Mouse (Mus musculus): ENCODE results near the gene Musk. TPM values are rescaled to one million over a fixed set of nuclear protein-coding genes. Genes with fewer than 3 reads are reported as not detected.
A peak's percentile ranks its signal among the peaks of the same experiment; 100 is the strongest.

The Musk gene
- polyA plus RNA-seq, 2 experiments: not detected

GRCm38 (mm10) chr4:58266294-58266693 is 19.5 kb upstream of the Musk start:
- Histone ChIP-seq H3K27ac (no peak overlapping the region), H3K9me3 (ENCODE audit: control insufficient read depth, low read length) (no peaks in the 10 kb centered on the region), H3K36me3 (replicated peaks; ENCODE audit: control insufficient read depth, insufficient read depth, low read depth) (no peaks in the 10 kb centered on the region), H3K4me2 (ENCODE audit: low read depth) (no peak overlapping the region), H3K9ac (replicated peaks) (no peak overlapping the region), H3K4me3 (ENCODE audit: insufficient read depth in 1 of 2, low read depth in 2 of 2, low read length in 2 of 2) (no peak overlapping the region), H3K27me3 (ENCODE audit: control insufficient read depth, insufficient read depth, low read length) (no peaks in the 10 kb centered on the region), H3K4me1 (replicated peaks; ENCODE audit: control insufficient read depth in 2 of 2, insufficient read depth in 2 of 2, low read length in 1 of 2) (no peaks in the 10 kb centered on the region)
- DNase-seq (ENCODE audit: low read depth in 3 of 3, low spot score in 3 of 3) (no peak), ATAC-seq (ENCODE audit: insufficient read depth) (no peak)
- TF ChIP-seq CTCF (IDR thresholded peaks at IDR 0.05; ENCODE audit: low read depth) (peak; percentile 30; the same call in 1 of the 2 replicates), EP300 (IDR thresholded peaks at IDR 0.05; ENCODE audit: low read depth) (no peak)
- 48% methylated on average over 7 of the region's 7 CpGs for WGBS (ENCODE audit: insufficient replicate concordance)

- no peak overlapping the region for H3K4me2 ChIP-seq (ENCODE audit: low read depth)
- WGBS (ENCODE audit: insufficient replicate concordance): 45% methylated on average over 4 of the region's 4 CpGs
- no peak for ATAC-seq (ENCODE audit: insufficient read depth)
- TF ChIP-seq CTCF (IDR thresholded peaks at IDR 0.05; ENCODE audit: low read depth): no peak
- TF ChIP-seq EP300 (IDR thresholded peaks at IDR 0.05; ENCODE audit: low read depth): no peak
- H3K36me3 ChIP-seq (replicated peaks; ENCODE audit: control insufficient read depth, insufficient read depth, low read depth): no peaks in the 10 kb centered on the region
- no peak overlapping the region for H3K27ac ChIP-seq
- H3K4me3 ChIP-seq (ENCODE audit: insufficient read depth in 1 of 2, low read depth in 2 of 2, low read length in 2 of 2): no peak overlapping the region
- H3K27me3 ChIP-seq (ENCODE audit: control insufficient read depth, insufficient read depth, low read length): no peaks in the 10 kb centered on the region
- no peaks in the 10 kb centered on the region for H3K9me3 ChIP-seq (ENCODE audit: control insufficient read depth, low read length)
- DNase-seq (ENCODE audit: low read depth in 3 of 3, low spot score in 3 of 3): no peak
- no peaks in the 10 kb centered on the region for H3K4me1 ChIP-seq (replicated peaks; ENCODE audit: control insufficient read depth in 2 of 2, insufficient read depth in 2 of 2, low read length in 1 of 2)
- H3K9ac ChIP-seq (replicated peaks): no peak overlapping the region
Observed at GRCm38 (mm10) chr4:58268897-58269542, 16.7 kb upstream of the Musk start.

GRCm38 (mm10) chr4:58269961-58270360 is 15.8 kb upstream of the Musk start:
- WGBS (ENCODE audit: insufficient replicate concordance): 70% methylated on average over 2 of the region's 2 CpGs

DNA sequence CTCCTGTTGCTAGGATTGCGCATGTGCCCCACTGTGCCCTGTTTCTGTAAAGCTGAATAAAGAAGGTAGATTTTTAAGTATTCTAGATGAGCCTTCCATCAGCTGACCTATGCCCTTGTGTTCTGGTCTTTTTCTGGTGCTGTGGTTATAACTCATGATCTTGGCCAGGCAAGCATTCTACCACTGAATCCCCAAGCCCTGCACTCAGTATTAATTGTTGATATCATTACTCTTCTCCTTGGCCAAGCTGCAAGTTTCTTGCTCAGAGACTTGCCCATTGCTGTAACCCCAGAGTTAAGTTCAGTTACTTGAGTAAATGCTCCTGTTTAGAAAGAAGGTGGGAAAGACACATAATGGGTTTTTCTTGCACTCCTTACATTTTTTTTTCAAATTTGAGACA is 14.8 kb upstream of the Musk start:
- WGBS (ENCODE audit: insufficient replicate concordance): 83% methylated on average over 1 of the region's 1 CpGs
- no peak overlapping the region for H3K9ac ChIP-seq (replicated peaks)
- DNase-seq (ENCODE audit: low read depth in 3 of 3, low spot score in 3 of 3): no peak

More at GRCm38 (mm10) chr4:58269961-58270360, 15.8 kb upstream of the Musk start:
- Histone ChIP-seq H3K27me3 (ENCODE audit: control insufficient read depth, insufficient read depth, low read length) (no peaks in the 10 kb centered on the region), H3K4me2 (ENCODE audit: low read depth) (no peak overlapping the region), H3K36me3 (replicated peaks; ENCODE audit: control insufficient read depth, insufficient read depth, low read depth) (no peaks in the 10 kb centered on the region), H3K4me1 (replicated peaks; ENCODE audit: control insufficient read depth in 2 of 2, insufficient read depth in 2 of 2, low read length in 1 of 2) (no peaks in the 10 kb centered on the region), H3K9ac (replicated peaks) (no peak overlapping the region), H3K4me3 (ENCODE audit: insufficient read depth in 1 of 2, low read depth in 2 of 2, low read length in 2 of 2) (no peak overlapping the region), H3K9me3 (ENCODE audit: control insufficient read depth, low read length) (no peaks in the 10 kb centered on the region), H3K27ac (no peak overlapping the region)
- no peak for ATAC-seq (ENCODE audit: insufficient read depth)
- no peak for DNase-seq (ENCODE audit: low read depth in 3 of 3, low spot score in 3 of 3)
- no peak for TF ChIP-seq CTCF (IDR thresholded peaks at IDR 0.05; ENCODE audit: low read depth)
- no peak for TF ChIP-seq EP300 (IDR thresholded peaks at IDR 0.05; ENCODE audit: low read depth)

GRCm38 (mm10) chr4:58271504-58272162 is 14.1 kb upstream of the Musk start:
- Histone ChIP-seq H3K4me2 (ENCODE audit: low read depth) (no peak overlapping the region), H3K4me1 (replicated peaks; ENCODE audit: control insufficient read depth in 2 of 2, insufficient read depth in 2 of 2, low read length in 1 of 2) (no peaks in the 10 kb centered on the region), H3K36me3 (replicated peaks; ENCODE audit: control insufficient read depth, insufficient read depth, low read depth) (no peaks in the 10 kb centered on the region), H3K9me3 (ENCODE audit: control insufficient read depth, low read length) (no peaks in the 10 kb centered on the region), H3K27me3 (ENCODE audit: control insufficient read depth, insufficient read depth, low read length) (no peaks in the 10 kb centered on the region), H3K9ac (replicated peaks) (no peak overlapping the region), H3K4me3 (ENCODE audit: insufficient read depth in 1 of 2, low read depth in 2 of 2, low read length in 2 of 2) (no peak overlapping the region), H3K27ac (no peak overlapping the region)
- no peak for TF ChIP-seq EP300 (IDR thresholded peaks at IDR 0.05; ENCODE audit: low read depth)
- no peak for TF ChIP-seq CTCF (IDR thresholded peaks at IDR 0.05; ENCODE audit: low read depth)
- WGBS (ENCODE audit: insufficient replicate concordance): 58% methylated on average over 10 of the region's 10 CpGs
- no peak for ATAC-seq (ENCODE audit: insufficient read depth)
- DNase-seq (ENCODE audit: low read depth in 3 of 3, low spot score in 3 of 3): no peak

More for the DNA sequence above, 14.8 kb upstream of the Musk start:
- no peak for ATAC-seq (ENCODE audit: insufficient read depth)
- H3K27me3 ChIP-seq (ENCODE audit: control insufficient read depth, insufficient read depth, low read length): no peaks in the 10 kb centered on the region
- H3K4me1 ChIP-seq (replicated peaks; ENCODE audit: control insufficient read depth in 2 of 2, insufficient read depth in 2 of 2, low read length in 1 of 2): no peaks in the 10 kb centered on the region
- TF ChIP-seq EP300 (IDR thresholded peaks at IDR 0.05; ENCODE audit: low read depth) (no peak), CTCF (IDR thresholded peaks at IDR 0.05; ENCODE audit: low read depth) (no peak)
- no peak overlapping the region for H3K27ac ChIP-seq
- no peak overlapping the region for H3K4me3 ChIP-seq (ENCODE audit: insufficient read depth in 1 of 2, low read depth in 2 of 2, low read length in 2 of 2)
- H3K4me2 ChIP-seq (ENCODE audit: low read depth): no peak overlapping the region
- H3K36me3 ChIP-seq (replicated peaks; ENCODE audit: control insufficient read depth, insufficient read depth, low read depth): no peaks in the 10 kb centered on the region
- no peaks in the 10 kb centered on the region for H3K9me3 ChIP-seq (ENCODE audit: control insufficient read depth, low read length)
